Mouse (Mus musculus) forebrain, embryonic 15.5 days (tissue): ENCODE data around the gene Itgb6. TPM values are rescaled to one million over a fixed set of nuclear protein-coding genes. Genes with fewer than 3 reads are reported as not detected.

Experiments
- ATAC-seq: fragments of 200-750 bp; cut with Nextera tagmentation; replicated peaks from 2 replicates; pipeline ENCODE4 v1.8.0; 2017; ENCODE audit warnings: mild to moderate bottlenecking, moderate TSS enrichment, moderate library complexity
- H3K27ac ChIP-seq: fragments of 300-500 bp; sonication (generic); replicated peaks from 2 replicates; pipeline ENCODE4 v1.5.1; 2015; ENCODE audit warnings: mild to moderate bottlenecking, inconsistent platforms
- H3K27me3 ChIP-seq: fragments of 300-500 bp; sonication (generic); 2 replicates; pipeline ENCODE4 v1.6.1; 2015; ENCODE audit warnings: inconsistent platforms
- H3K36me3 ChIP-seq: fragments of 300-500 bp; sonication (generic); 2 replicates; pipeline ENCODE4 v1.6.1; 2015; ENCODE audit warnings: mild to moderate bottlenecking, inconsistent platforms
- H3K4me1 ChIP-seq: fragments of 300-500 bp; sonication (generic); 2 replicates; pipeline ENCODE4 v1.6.1; 2015; ENCODE audit warnings: inconsistent platforms
- H3K4me2 ChIP-seq: fragments of 300-500 bp; sonication (generic); replicated peaks from 2 replicates; pipeline ENCODE4 v1.6.1; 2015; ENCODE audit warnings: mild to moderate bottlenecking, inconsistent platforms
- H3K4me3 ChIP-seq: fragments of 300-500 bp; sonication (generic); 2 replicates; pipeline ENCODE4 v1.5.1; 2015; ENCODE audit warnings: mild to moderate bottlenecking, inconsistent platforms
- H3K9ac ChIP-seq: fragments of 300-500 bp; sonication (generic); replicated peaks from 2 replicates; pipeline ENCODE4 v1.6.1; 2015; ENCODE audit warnings: mild to moderate bottlenecking, inconsistent platforms
- H3K9me3 ChIP-seq: fragments of 300-500 bp; sonication (generic); 2 replicates; pipeline ENCODE4 v1.6.1; 2016; ENCODE audit warnings: inconsistent platforms
- WGBS: fragments of 180-500 bp; shearing (Covaris S2); methylation state at CpG from one replicate; pipeline ENCODE4 v1.1.7; 2015; ENCODE audit warnings: mixed read lengths; 5-methylcytosine and 5-hydroxymethylcytosine counted together
- polyA plus RNA-seq: library from polyadenylated mRNA; unstranded; fragments of >200 nt; fragmentation: Nextera tagmentation; extraction: Ambion mirVana; gene quantifications from 2 replicates; pipeline ENCODE4 v1.2.1, GENCODE M21; 2015

The Itgb6 gene
- not detected in 2 replicates for polyA plus RNA-seq

- Histone ChIP-seq H3K4me2 (peak within 1 kb of the TSS; percentile 11; the same call in 1 of the 2 replicates), H3K27me3 (peaks cover 12% of the 10 kb centered on the region; the same call in 1 of the 2 replicates), H3K9ac (no peak within 1 kb of the TSS), H3K4me1 (peaks cover 11% of the 10 kb centered on the region), H3K27ac (no peak within 1 kb of the TSS), H3K4me3 (no peak within 1 kb of the TSS), H3K36me3 (no peaks in the 10 kb centered on the region), H3K9me3 (no peaks in the 10 kb centered on the region)
- peak; percentile 93 for ATAC-seq
- WGBS = 28% methylated on average over 14 of the region's 14 CpGs
These were observed at the start of gene Itgb6 for GRCm38 (mm10) chr2:60722514-60722913. Itgb6 (minus strand) TSS chr2:60722643.

- Histone ChIP-seq H3K4me3 (no peak overlapping the region), H3K27me3 (peaks cover 3% of the 10 kb centered on the region; the same call in 1 of the 2 replicates), H3K4me1 (no peaks in the 10 kb centered on the region), H3K9ac (no peak overlapping the region), H3K4me2 (no peak overlapping the region), H3K9me3 (no peaks in the 10 kb centered on the region), H3K27ac (no peak overlapping the region), H3K36me3 (no peaks in the 10 kb centered on the region)
- ATAC-seq = no peak
- 67% methylated on average over 8 of the region's 8 CpGs for WGBS
These were observed 44.0 kb upstream of the Itgb6 start for GRCm38 (mm10) chr2:60766420-60766819.

- Histone ChIP-seq H3K4me2 (no peak overlapping the region), H3K9ac (no peak overlapping the region), H3K36me3 (no peaks in the 10 kb centered on the region), H3K9me3 (no peaks in the 10 kb centered on the region), H3K4me1 (no peaks in the 10 kb centered on the region), H3K4me3 (no peak overlapping the region), H3K27me3 (no peaks in the 10 kb centered on the region), H3K27ac (no peak overlapping the region)
- ATAC-seq = no peak
- WGBS = 79% methylated on average over 9 of the region's 9 CpGs
These were observed 33.8 kb upstream of the Itgb6 start for GRCm38 (mm10) chr2:60756218-60756617.

- H3K9ac ChIP-seq = no peak overlapping the region
- ATAC-seq = no peak
- 98% methylated on average over 7 of the region's 7 CpGs for WGBS
- no peak overlapping the region for H3K27ac ChIP-seq
- no peaks in the 10 kb centered on the region for H3K27me3 ChIP-seq
- H3K4me2 ChIP-seq = no peak overlapping the region
- no peaks in the 10 kb centered on the region for H3K9me3 ChIP-seq
- H3K4me3 ChIP-seq = no peak overlapping the region
- no peaks in the 10 kb centered on the region for H3K36me3 ChIP-seq
- no peaks in the 10 kb centered on the region for H3K4me1 ChIP-seq
These were observed 32.7 kb upstream of the Itgb6 start for GRCm38 (mm10) chr2:60755101-60755500.

GRCm38 (mm10) chr2:60751274-60751673 lies 28.8 kb upstream of the Itgb6 start:
- ATAC-seq = no peak
- WGBS = 89% methylated on average over 9 of the region's 9 CpGs
- no peaks in the 10 kb centered on the region for H3K4me1 ChIP-seq
- H3K4me3 ChIP-seq = no peak overlapping the region
- H3K27me3 ChIP-seq = no peaks in the 10 kb centered on the region
- H3K27ac ChIP-seq = no peak overlapping the region
- H3K4me2 ChIP-seq = no peak overlapping the region
- no peaks in the 10 kb centered on the region for H3K36me3 ChIP-seq
- no peaks in the 10 kb centered on the region for H3K9me3 ChIP-seq
- H3K9ac ChIP-seq = no peak overlapping the region

- H3K4me2 ChIP-seq = no peak overlapping the region
- WGBS = 91% methylated on average over 3 of the region's 3 CpGs
- no peak for ATAC-seq
- no peak overlapping the region for H3K4me3 ChIP-seq
- H3K36me3 ChIP-seq = no peaks in the 10 kb centered on the region
- H3K9ac ChIP-seq = no peak overlapping the region
- H3K27ac ChIP-seq = no peak overlapping the region
- no peaks in the 10 kb centered on the region for H3K4me1 ChIP-seq
- no peaks in the 10 kb centered on the region for H3K27me3 ChIP-seq
- no peaks in the 10 kb centered on the region for H3K9me3 ChIP-seq
These were observed 28.1 kb upstream of the Itgb6 start for GRCm38 (mm10) chr2:60750591-60750990.

- 96% methylated on average over 1 of the region's 1 CpGs for WGBS
- Histone ChIP-seq H3K36me3 (no peaks in the 10 kb centered on the region), H3K27me3 (no peaks in the 10 kb centered on the region), H3K27ac (no peak overlapping the region), H3K4me1 (no peaks in the 10 kb centered on the region), H3K9ac (no peak overlapping the region), H3K4me2 (no peak overlapping the region), H3K4me3 (no peak overlapping the region), H3K9me3 (no peaks in the 10 kb centered on the region)
- ATAC-seq = no peak
These were observed 26.1 kb upstream of the Itgb6 start for GRCm38 (mm10) chr2:60748585-60748984.

- H3K4me2 ChIP-seq = no peak overlapping the region
- no peaks in the 10 kb centered on the region for H3K36me3 ChIP-seq
- no peaks in the 10 kb centered on the region for H3K27me3 ChIP-seq
- no peak for ATAC-seq
- no peak overlapping the region for H3K27ac ChIP-seq
- H3K9ac ChIP-seq = no peak overlapping the region
- no peaks in the 10 kb centered on the region for H3K4me1 ChIP-seq
- H3K9me3 ChIP-seq = no peaks in the 10 kb centered on the region
- no peak overlapping the region for H3K4me3 ChIP-seq
- WGBS = 87% methylated on average over 3 of the region's 3 CpGs
These were observed 25.1 kb upstream of the Itgb6 start for GRCm38 (mm10) chr2:60747590-60747989.

GRCm38 (mm10) chr2:60744674-60745073 lies 22.2 kb upstream of the Itgb6 start:
- H3K9me3 ChIP-seq = no peaks in the 10 kb centered on the region
- H3K4me1 ChIP-seq = no peaks in the 10 kb centered on the region
- 60% methylated on average over 3 of the region's 3 CpGs for WGBS
- H3K9ac ChIP-seq = no peak overlapping the region
- no peaks in the 10 kb centered on the region for H3K36me3 ChIP-seq
- H3K27ac ChIP-seq = no peak overlapping the region
- H3K27me3 ChIP-seq = no peaks in the 10 kb centered on the region
- H3K4me3 ChIP-seq = no peak overlapping the region
- ATAC-seq = no peak
- no peak overlapping the region for H3K4me2 ChIP-seq

GRCm38 (mm10) chr2:60739389-60740137 lies 17.1 kb upstream of the Itgb6 start:
- H3K9ac ChIP-seq = no peak overlapping the region
- no peak overlapping the region for H3K27ac ChIP-seq
- H3K36me3 ChIP-seq = no peaks in the 10 kb centered on the region
- H3K9me3 ChIP-seq = no peaks in the 10 kb centered on the region
- ATAC-seq = no peak
- 83% methylated on average over 10 of the region's 10 CpGs for WGBS
- no peaks in the 10 kb centered on the region for H3K4me1 ChIP-seq
- no peaks in the 10 kb centered on the region for H3K27me3 ChIP-seq
- no peak overlapping the region for H3K4me3 ChIP-seq
- no peak overlapping the region for H3K4me2 ChIP-seq

GRCm38 (mm10) chr2:60730929-60731328 lies 8.5 kb upstream of the Itgb6 start:
- Histone ChIP-seq H3K4me3 (no peak overlapping the region), H3K27ac (no peak overlapping the region)
- WGBS = 46% methylated on average over 6 of the region's 6 CpGs

GRCm38 (mm10) chr2:60730024-60730423 lies 7.6 kb upstream of the Itgb6 start:
- 0 out of 2 replicates have a peak, but pooled peaks cover 6% of the 10 kb centered on the region for H3K27me3 ChIP-seq
- WGBS = 19% methylated on average over 3 of the region's 3 CpGs
- H3K36me3 ChIP-seq = no peaks in the 10 kb centered on the region
- no peaks in the 10 kb centered on the region for H3K4me1 ChIP-seq
- no peak for ATAC-seq
- no peak overlapping the region for H3K4me3 ChIP-seq
- H3K4me2 ChIP-seq = no peak overlapping the region
- no peak overlapping the region for H3K9ac ChIP-seq
- H3K27ac ChIP-seq = no peak overlapping the region
- H3K9me3 ChIP-seq = no peaks in the 10 kb centered on the region

More at GRCm38 (mm10) chr2:60730929-60731328, 8.5 kb upstream of the Itgb6 start:
- Histone ChIP-seq H3K4me1 (no peaks in the 10 kb centered on the region), H3K9me3 (no peaks in the 10 kb centered on the region), H3K4me2 (no peak overlapping the region), H3K9ac (no peak overlapping the region), H3K27me3 (0 out of 2 replicates have a peak, but pooled peaks cover 6% of the 10 kb centered on the region), H3K36me3 (no peaks in the 10 kb centered on the region)
- ATAC-seq = no peak
